Mouse (Mus musculus) E14TG2a.4 (cell line): ENCODE measurements at regions not wholly inside any gene's neighbourhood (a gene's known extent, or its start where the extent isn't known, plus 50 kb on each side); places are given as distances from the start of the nearest gene placed in this dataset.

Source experiments
- H3K27me3 ChIP-seq: 2 replicates; pipeline ENCODE4 v1.6.1; 2014; ENCODE audit warnings: low read length, control low read depth; ENCODE audit not compliant: insufficient read depth
- H3K36me3 ChIP-seq: 2 replicates; pipeline ENCODE4 v1.6.1; 2014; ENCODE audit warnings: low read length, control low read depth; ENCODE audit not compliant: insufficient read depth
- H3K4me1 ChIP-seq: replicated peaks from 2 replicates; pipeline ENCODE4 v1.6.1; 2014; ENCODE audit warnings: low read depth, low read length, control low read depth
- H3K4me3 ChIP-seq: replicated peaks from 2 replicates; pipeline ENCODE4 v1.5.1; 2014; ENCODE audit warnings: mild to moderate bottlenecking, low read length
- H3K9me3 ChIP-seq: 2 replicates; pipeline ENCODE4 v1.6.1; 2014; ENCODE audit warnings: low read length, control low read depth
- CTCF ChIP-seq: conservative IDR thresholded peaks from 2 replicates; pipeline ENCODE4 v1.5.1; 2014; ENCODE audit warnings: low read length
- NANOG ChIP-seq: IDR thresholded peaks from 2 replicates; pipeline ENCODE4 v1.6.1; 2014; ENCODE audit warnings: borderline replicate concordance, low read length, mixed read lengths
- POU5F1 ChIP-seq: IDR thresholded peaks from 2 replicates; pipeline ENCODE4 v1.6.1; 2014; ENCODE audit warnings: low read length, borderline replicate concordance

DNA sequence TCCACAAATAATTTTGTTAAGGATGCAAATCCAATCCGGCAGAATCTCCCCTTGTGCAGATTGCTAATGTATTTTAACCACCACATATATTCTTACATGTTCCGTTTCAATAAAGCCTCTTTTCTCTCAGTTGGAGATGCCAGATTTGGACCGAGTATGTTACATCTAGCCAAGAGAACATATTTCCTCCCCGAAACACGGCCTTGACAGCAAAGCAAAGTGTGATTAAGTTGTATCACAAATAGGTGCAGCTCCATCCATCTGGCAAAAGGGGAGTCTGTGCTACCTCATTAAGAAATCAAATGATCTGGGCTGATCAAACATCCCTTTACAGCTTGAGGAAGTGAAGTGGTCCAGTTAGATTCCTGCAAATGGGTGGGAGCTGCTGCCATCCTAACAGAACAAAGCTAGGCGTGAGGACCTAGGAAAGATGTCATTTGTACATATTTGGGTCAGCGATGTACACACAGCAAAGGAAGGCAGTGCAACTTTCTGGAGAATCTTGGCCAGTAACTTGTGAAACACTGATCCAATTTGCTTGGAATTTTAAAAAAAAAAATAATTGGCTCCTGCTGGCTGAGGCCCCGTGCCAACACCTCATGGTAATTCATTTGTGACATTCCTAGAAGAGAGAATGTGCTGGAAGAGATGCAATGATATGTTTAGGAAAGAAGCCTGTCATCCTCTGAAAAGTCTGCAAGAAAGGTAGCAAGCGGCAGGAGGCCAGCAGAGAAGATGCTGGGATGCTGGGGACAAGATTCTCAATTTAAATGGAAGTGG, 223.8 kb downstream of the Rpl10-ps3 start:
- Histone ChIP-seq H3K9me3 (no peaks in the 10 kb centered on the region), H3K4me3 (no peak overlapping the region), H3K27me3 (no peaks in the 10 kb centered on the region), H3K4me1 (peaks cover 55% of the 10 kb centered on the region), H3K36me3 (no peaks in the 10 kb centered on the region; the same call in 1 of the 2 replicates)
- no peak for TF ChIP-seq POU5F1
- no peak for TF ChIP-seq NANOG
- TF ChIP-seq CTCF: no peak

DNA sequence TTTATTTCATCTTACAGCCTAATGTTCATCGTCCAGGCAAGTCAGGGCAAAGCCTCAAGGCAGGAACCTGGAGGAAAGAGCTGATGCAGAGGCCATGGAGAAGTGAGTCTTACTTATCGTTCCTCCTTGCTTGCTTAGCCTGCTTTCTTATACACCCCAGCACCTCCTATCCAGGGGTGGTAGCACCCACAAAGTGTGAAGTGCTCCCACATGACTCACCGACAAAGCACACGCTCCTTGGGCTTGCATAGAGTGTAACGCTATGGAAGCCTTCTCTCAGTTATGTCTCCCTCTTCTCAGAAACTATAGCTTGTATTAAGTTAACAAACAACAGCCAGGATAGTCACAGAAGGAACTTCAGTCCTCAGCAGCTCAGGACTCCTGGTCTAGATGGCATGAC, 225.4 kb downstream of the Rpl10-ps3 start:
- TF ChIP-seq POU5F1 (no peak), CTCF (no peak), NANOG (no peak)
- no peaks in the 10 kb centered on the region; the same call in 1 of the 2 replicates for H3K36me3 ChIP-seq

DNA sequence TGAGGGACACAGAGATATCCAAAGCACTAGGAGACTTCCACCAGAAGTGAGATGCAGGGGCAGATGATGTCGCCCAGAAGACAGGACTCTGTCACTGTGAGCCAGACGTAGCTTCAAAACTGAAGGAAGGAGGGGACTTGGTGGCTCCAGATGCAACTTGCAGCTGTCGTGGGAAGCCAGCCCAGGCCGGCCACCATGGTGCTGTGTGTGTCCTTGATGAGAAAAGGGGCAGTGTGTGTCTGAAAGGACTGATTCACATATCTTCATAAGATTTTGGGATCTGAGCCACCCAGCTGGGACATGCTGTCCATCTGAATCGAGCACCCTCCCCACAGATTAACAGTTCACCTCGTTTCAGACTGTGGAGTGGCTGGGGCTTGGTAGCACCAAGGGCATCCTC, 226.2 kb downstream of the Rpl10-ps3 start:
- Histone ChIP-seq H3K36me3 (no peaks in the 10 kb centered on the region; the same call in 1 of the 2 replicates), H3K9me3 (no peaks in the 10 kb centered on the region), H3K4me3 (no peak overlapping the region), H3K4me1 (peaks cover 33% of the 10 kb centered on the region), H3K27me3 (no peaks in the 10 kb centered on the region)
- no peak for TF ChIP-seq CTCF
- no peak for TF ChIP-seq NANOG
- no peak for TF ChIP-seq POU5F1

More for the DNA sequence above, 225.4 kb downstream of the Rpl10-ps3 start:
- no peaks in the 10 kb centered on the region for H3K9me3 ChIP-seq
- no peaks in the 10 kb centered on the region for H3K27me3 ChIP-seq
- H3K4me3 ChIP-seq: no peak overlapping the region
- H3K4me1 ChIP-seq: peaks cover 39% of the 10 kb centered on the region

DNA sequence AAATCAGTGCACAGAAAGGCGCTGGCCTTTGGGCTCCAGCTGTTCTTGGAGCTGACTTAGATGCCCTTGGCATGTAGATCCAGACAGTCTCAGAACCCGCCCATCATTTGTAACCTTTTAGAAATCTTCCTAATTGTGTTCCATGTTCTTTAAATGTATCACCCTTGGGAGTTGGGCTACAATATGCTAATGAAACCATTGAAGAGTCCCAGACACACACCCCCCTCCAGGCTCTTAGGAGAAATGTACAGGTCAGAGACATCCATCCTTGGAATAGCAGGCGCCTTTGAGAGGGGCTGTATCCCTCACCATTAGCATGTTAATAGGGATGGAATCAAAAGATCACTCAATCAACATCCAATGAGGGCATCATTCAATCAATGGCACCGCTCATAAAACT, 238.2 kb downstream of the Rpl10-ps3 start:
- Histone ChIP-seq H3K36me3 (no peaks in the 10 kb centered on the region), H3K27me3 (no peaks in the 10 kb centered on the region), H3K9me3 (peaks cover 4% of the 10 kb centered on the region; the same call in 1 of the 2 replicates), H3K4me1 (peaks cover 30% of the 10 kb centered on the region), H3K4me3 (no peak overlapping the region)
- no peak for TF ChIP-seq CTCF
- peak; percentile 60; the same call in 1 of the 2 replicates for TF ChIP-seq NANOG

DNA sequence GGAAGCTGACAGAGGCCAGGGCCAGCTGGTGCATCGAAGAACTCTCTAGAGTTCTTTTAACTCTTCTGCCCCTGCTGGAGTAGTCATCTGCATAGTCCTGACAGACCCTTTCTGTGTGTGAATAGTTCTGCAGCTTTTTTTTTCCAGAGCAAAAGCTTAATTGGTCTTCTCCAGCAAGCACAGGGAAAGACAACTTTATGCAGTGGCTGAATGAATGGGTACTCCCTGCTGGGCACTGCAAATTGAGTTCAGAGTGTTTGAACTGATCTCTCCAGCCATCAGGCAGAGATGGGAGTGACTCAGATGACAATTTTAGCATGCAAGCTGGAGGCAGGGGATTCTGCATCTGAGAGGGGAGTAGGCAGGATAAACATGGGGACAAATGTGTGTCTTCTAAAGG, 242.0 kb downstream of the Rpl10-ps3 start:
- H3K27me3 ChIP-seq: no peaks in the 10 kb centered on the region
- H3K4me1 ChIP-seq: peaks cover 30% of the 10 kb centered on the region
- H3K9me3 ChIP-seq: no peaks in the 10 kb centered on the region
- H3K36me3 ChIP-seq: no peaks in the 10 kb centered on the region
- TF ChIP-seq NANOG (no peak), POU5F1 (no peak), CTCF (no peak)
- no peak overlapping the region for H3K4me3 ChIP-seq

DNA sequence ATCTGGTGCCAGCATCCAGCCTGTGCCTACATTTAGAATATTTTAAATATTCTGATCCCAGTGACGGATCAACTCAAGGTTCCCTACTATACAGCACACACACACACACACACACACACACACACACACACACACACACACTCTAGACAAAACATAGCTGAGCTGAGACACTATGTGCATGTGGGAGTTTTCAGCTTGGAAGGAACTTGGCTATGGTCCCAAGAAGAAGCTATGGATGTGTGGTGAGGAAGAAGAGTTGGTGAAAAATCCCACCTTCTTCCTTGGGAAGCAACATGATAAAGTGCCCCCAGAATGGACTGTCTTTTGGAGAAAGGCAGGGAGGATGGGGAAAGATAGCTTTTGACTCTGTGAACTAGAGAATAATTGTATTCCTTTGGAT, 243.7 kb downstream of the Rpl10-ps3 start:
- H3K4me3 ChIP-seq: no peak overlapping the region

DNA sequence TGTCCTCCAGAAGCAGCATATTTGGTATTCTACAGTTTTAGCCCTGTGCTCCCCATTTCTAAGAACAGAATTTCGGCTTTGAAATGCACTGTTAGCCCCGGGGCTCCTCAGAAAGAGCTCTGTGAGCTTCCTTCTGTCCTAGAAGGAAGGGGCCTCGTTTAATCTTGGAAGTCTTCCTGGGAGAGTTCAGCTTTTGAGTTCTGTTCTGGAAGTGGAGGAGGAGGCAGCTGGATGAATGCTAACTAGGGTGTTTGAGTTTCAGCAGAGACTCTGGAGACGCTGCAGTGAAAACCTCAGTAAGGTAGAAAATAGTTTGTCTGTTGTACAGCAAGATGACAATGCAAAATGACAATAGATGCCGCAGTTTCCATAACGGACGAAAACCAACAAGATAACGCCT, 253.8 kb downstream of the Rpl10-ps3 start:
- Histone ChIP-seq H3K9me3 (no peaks in the 10 kb centered on the region), H3K36me3 (no peaks in the 10 kb centered on the region), H3K4me3 (no peak overlapping the region), H3K27me3 (peaks cover 3% of the 10 kb centered on the region; the same call in 1 of the 2 replicates), H3K4me1 (no peaks in the 10 kb centered on the region)
- TF ChIP-seq POU5F1 (no peak), NANOG (no peak), CTCF (no peak)

More for the DNA sequence above, 243.7 kb downstream of the Rpl10-ps3 start:
- Histone ChIP-seq H3K36me3 (no peaks in the 10 kb centered on the region), H3K9me3 (no peaks in the 10 kb centered on the region), H3K27me3 (no peaks in the 10 kb centered on the region), H3K4me1 (peaks cover 15% of the 10 kb centered on the region)
- TF ChIP-seq CTCF (no peak), NANOG (no peak), POU5F1 (no peak)

DNA sequence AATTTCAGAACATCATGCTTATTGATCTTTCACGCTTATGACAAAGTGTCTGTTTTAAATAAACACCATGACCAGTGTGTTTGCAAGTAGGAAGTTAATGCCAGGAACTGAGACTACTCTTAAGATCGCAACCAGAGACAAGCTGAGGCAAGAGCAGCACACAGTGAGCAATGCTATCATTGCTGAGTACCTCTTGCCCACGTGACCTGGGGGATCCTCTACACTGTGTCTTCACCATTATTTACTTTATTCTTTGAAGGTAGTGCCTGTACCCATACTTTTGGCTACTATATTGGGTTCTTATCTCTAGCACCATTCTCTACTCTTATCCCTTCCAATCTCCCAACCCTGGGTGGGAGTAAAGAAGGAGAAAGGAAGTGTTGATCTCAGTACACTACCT, 254.9 kb downstream of the Rpl10-ps3 start:
- H3K9me3 ChIP-seq: no peaks in the 10 kb centered on the region
- no peak overlapping the region for H3K4me3 ChIP-seq
- TF ChIP-seq NANOG: no peak
- TF ChIP-seq POU5F1: no peak
- TF ChIP-seq CTCF: no peak

DNA sequence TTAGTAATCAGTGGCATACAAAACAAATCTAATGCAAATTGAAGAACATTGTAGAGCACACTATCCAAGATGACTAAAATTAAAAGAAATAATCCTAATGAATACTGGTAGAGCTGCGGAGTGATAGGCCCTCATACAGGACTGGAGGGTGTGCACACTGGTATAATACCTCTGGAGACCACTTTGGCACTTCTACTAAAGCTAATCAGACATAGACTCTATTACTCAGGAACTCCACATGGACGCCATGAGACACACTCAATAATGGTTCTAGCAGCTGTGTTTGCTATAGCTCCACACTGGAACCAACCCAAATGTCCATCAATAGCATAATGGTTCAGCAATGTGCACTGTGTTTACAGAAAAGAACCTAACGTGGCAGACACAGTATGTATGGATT, 264.6 kb downstream of the Rpl10-ps3 start:
- Histone ChIP-seq H3K36me3 (no peaks in the 10 kb centered on the region), H3K9me3 (no peaks in the 10 kb centered on the region), H3K4me1 (no peaks in the 10 kb centered on the region), H3K27me3 (peaks cover 2% of the 10 kb centered on the region; the same call in 1 of the 2 replicates), H3K4me3 (no peak overlapping the region)
- no peak for TF ChIP-seq NANOG
- TF ChIP-seq POU5F1: no peak
- TF ChIP-seq CTCF: no peak

More for the DNA sequence above, 254.9 kb downstream of the Rpl10-ps3 start:
- no peaks in the 10 kb centered on the region for H3K36me3 ChIP-seq
- H3K4me1 ChIP-seq: no peaks in the 10 kb centered on the region
- peaks cover 3% of the 10 kb centered on the region; the same call in 1 of the 2 replicates for H3K27me3 ChIP-seq
